Mouse (Mus musculus) brain, embryonic 14.5 days (tissue): ENCODE results near the gene Robo1.

Experiments
- CTCF ChIP-seq: fragments of 200-500 bp; IDR thresholded peaks from 2 replicates; pipeline ENCODE4 v1.5.1; 2012; ENCODE audit warnings: inconsistent platforms, mild to moderate bottlenecking, moderate library complexity, borderline replicate concordance; ENCODE audit not compliant: insufficient read depth, insufficient read length; ENCODE audit errors: extremely low read depth
- POLR2A ChIP-seq: fragments of 200-500 bp; IDR thresholded peaks from 2 replicates; pipeline ENCODE4 v1.6.1; 2012; ENCODE audit warnings: mild to moderate bottlenecking, inconsistent platforms, borderline replicate concordance; ENCODE audit not compliant: poor library complexity, insufficient read depth, insufficient read length, severe bottlenecking; ENCODE audit errors: extremely low read depth

- no peak for TF ChIP-seq CTCF
- TF ChIP-seq POLR2A, result no peak
Measured at GRCm38 (mm10) chr16:72944403-72944802, 636.3 kb downstream of the Robo1 start.
